ENCODE assay signal across 15 mouse cellular contexts in genomic region chr11:107292036-107292435, GRCm38 (mm10).
DNase-seq lines count a peak whose midpoint lies in the region; TF ChIP-seq lines count a peak whose summit lies in the region.
"Had no signal": no experiment of that assay in that cellular context is flagged by ENCODE, and none has a peak within 500 bp of the region (broad histone marks: within the 10 kb centered on the region; RNA-seq: fewer than 3 reads in every experiment).

No protein-coding gene starts in this region.

- H3K27ac ChIP-seq in kidney, adult 2 months (ENCODE audit: insufficient read depth, low read depth, low read length) = no peak overlapping the region
- H3K27ac ChIP-seq: embryonic facial prominence, embryonic 13.5 days; layer of hippocampus, adult 2 months; limb, embryonic 15.5 days; midbrain, embryonic 13.5 days had no signal

- no peaks in the 10 kb centered on the region for H3K36me3 ChIP-seq in kidney, adult 2 months (ENCODE audit: control insufficient read depth, insufficient read depth, low read length)

- 47% methylated on average over 13 of the region's 13 CpGs for WGBS in kidney, adult 2 months

- DNase-seq in ovary, adult 18-20 months (ENCODE audit: low spot score) = peak; percentile 19
- DNase-seq in ovary, postnatal 10 days (ENCODE audit: low spot score) = no peak
- peak; percentile 59 for DNase-seq in brain, embryonic 14.5 days (ENCODE audit: low read depth)
- DNase-seq in kidney, adult 2 months = peak; percentile 44
- peak; percentile 48 to 67 for DNase-seq in kidney, postnatal 4 days
- no peak for DNase-seq in left cerebral cortex, adult 11 months (ENCODE audit: low spot score)
- no peak for DNase-seq in right cerebral cortex, postnatal 14 days
- DNase-seq: lung, postnatal 36 days; right cerebral cortex, postnatal 25 days; thymus, postnatal 4 days had no signal

- no peak for TF ChIP-seq CTCF in brain, embryonic 14.5 days (IDR thresholded peaks at IDR 0.05; ENCODE audit: borderline replicate concordance, extremely low read depth, insufficient read depth, insufficient read length)
- no peak for TF ChIP-seq CTCF in kidney, adult 2 months (conservative IDR thresholded peaks at IDR 0.05; ENCODE audit: insufficient read depth, insufficient read length, low read depth, low read length)

- no peak for TF ChIP-seq POLR2A in brain, embryonic 14.5 days (IDR thresholded peaks at IDR 0.05; ENCODE audit: borderline replicate concordance, extremely low read depth, insufficient read depth, insufficient read length, poor library complexity, severe bottlenecking)
- no peak for TF ChIP-seq POLR2A in kidney, adult 2 months (IDR thresholded peaks at IDR 0.05; ENCODE audit: low read depth, low read length)

- peaks cover 11% of the 10 kb centered on the region for H3K4me1 ChIP-seq in kidney, adult 2 months (ENCODE audit: control insufficient read depth, insufficient read depth, low read length)
- H3K4me1 ChIP-seq: embryonic facial prominence, embryonic 13.5 days; limb, embryonic 15.5 days; midbrain, embryonic 13.5 days had no signal

- no peak overlapping the region for H3K4me3 ChIP-seq in kidney, adult 2 months (ENCODE audit: insufficient read depth, low read depth, low read length)
- H3K4me3 ChIP-seq: embryonic facial prominence, embryonic 13.5 days; layer of hippocampus, adult 2 months; limb, embryonic 15.5 days; midbrain, embryonic 13.5 days; myocyte had no signal

- H3K27me3 ChIP-seq in kidney, adult 2 months (replicated peaks; ENCODE audit: control insufficient read depth, insufficient read depth, low read length) = no peaks in the 10 kb centered on the region
- H3K27me3 ChIP-seq: embryonic facial prominence, embryonic 13.5 days; limb, embryonic 15.5 days; midbrain, embryonic 13.5 days had no signal

Comparison
In these comparisons a context has a peak if more than half of its experiments do, and no peak if none do; other contexts are left out.
1. DNase-seq: peak in ovary, adult 18-20 months (single experiment), brain, embryonic 14.5 days (single experiment), kidney, adult 2 months (single experiment) and kidney, postnatal 4 days (2 of 2); none in ovary, postnatal 10 days (single experiment), left cerebral cortex, adult 11 months (single experiment) and right cerebral cortex, postnatal 14 days (single experiment).